Mouse (Mus musculus) kidney, embryonic 14.5 days (tissue): ENCODE results near the gene Mreg. TPM values are rescaled to one million over a fixed set of nuclear protein-coding genes. Genes with fewer than 3 reads are reported as not detected.
A peak's percentile ranks its signal among the peaks of the same experiment; 100 is the strongest.

Source experiments
- ATAC-seq: fragments of 200-750 bp; cut with Nextera tagmentation; 2 replicates; pipeline ENCODE4 v1.8.0; 2017; ENCODE audit warnings: moderate number of reproducible peaks, mild to moderate bottlenecking, moderate TSS enrichment, moderate library complexity; ENCODE audit not compliant: low FRiP score, low TSS enrichment
- H3K27ac ChIP-seq: fragments of 300-500 bp; sonication (generic); 2 replicates; pipeline ENCODE4 v1.5.1; 2014; ENCODE audit warnings: low read depth, mild to moderate bottlenecking, low read length, moderate library complexity, mixed read lengths
- H3K27me3 ChIP-seq: fragments of 300-500 bp; sonication (generic); 2 replicates; pipeline ENCODE4 v1.6.1; 2014; ENCODE audit warnings: mild to moderate bottlenecking, low read length; ENCODE audit not compliant: control insufficient read depth, insufficient read depth
- H3K36me3 ChIP-seq: fragments of 300-500 bp; sonication (generic); 2 replicates; pipeline ENCODE4 v1.6.1; 2014; ENCODE audit warnings: low read length, mixed read lengths; ENCODE audit not compliant: control insufficient read depth, insufficient read depth
- H3K4me1 ChIP-seq: fragments of 300-500 bp; sonication (generic); 2 replicates; pipeline ENCODE4 v1.6.1; 2014; ENCODE audit warnings: low read length, mixed read lengths; ENCODE audit not compliant: control insufficient read depth, insufficient read depth
- H3K4me2 ChIP-seq: fragments of 300-500 bp; sonication (generic); replicated peaks from 2 replicates; pipeline ENCODE4 v1.6.1; 2014; ENCODE audit warnings: low read depth, mild to moderate bottlenecking, low read length
- H3K4me3 ChIP-seq: fragments of 300-500 bp; sonication (generic); 2 replicates; pipeline ENCODE4 v1.5.1; 2014; ENCODE audit warnings: mild to moderate bottlenecking, low read length
- H3K9ac ChIP-seq: fragments of 300-500 bp; sonication (generic); 2 replicates; pipeline ENCODE4 v1.6.1; 2014; ENCODE audit warnings: low read depth, mild to moderate bottlenecking, low read length, moderate library complexity
- H3K9me3 ChIP-seq: fragments of 300-500 bp; sonication (generic); 2 replicates; pipeline ENCODE4 v1.6.1; 2016; ENCODE audit warnings: low read length; ENCODE audit not compliant: control insufficient read depth
- WGBS: fragments of 180-500 bp; shearing (Covaris S2); extraction: QIAGEN DNeasy Blood & Tissue Kit; methylation state at CpG from one replicate; pipeline ENCODE4 v1.1.7; 2014; 5-methylcytosine and 5-hydroxymethylcytosine counted together
- polyA plus RNA-seq: library from polyadenylated mRNA; unstranded; fragments of >200 nt; fragmentation: Nextera tagmentation; extraction: Ambion mirVana; gene quantifications from 2 replicates; pipeline ENCODE4 v1.2.1, GENCODE M21; 2014

The Mreg gene
- polyA plus RNA-seq, 1 experiment from 2014 or later, result 6.2 TPM

DNA sequence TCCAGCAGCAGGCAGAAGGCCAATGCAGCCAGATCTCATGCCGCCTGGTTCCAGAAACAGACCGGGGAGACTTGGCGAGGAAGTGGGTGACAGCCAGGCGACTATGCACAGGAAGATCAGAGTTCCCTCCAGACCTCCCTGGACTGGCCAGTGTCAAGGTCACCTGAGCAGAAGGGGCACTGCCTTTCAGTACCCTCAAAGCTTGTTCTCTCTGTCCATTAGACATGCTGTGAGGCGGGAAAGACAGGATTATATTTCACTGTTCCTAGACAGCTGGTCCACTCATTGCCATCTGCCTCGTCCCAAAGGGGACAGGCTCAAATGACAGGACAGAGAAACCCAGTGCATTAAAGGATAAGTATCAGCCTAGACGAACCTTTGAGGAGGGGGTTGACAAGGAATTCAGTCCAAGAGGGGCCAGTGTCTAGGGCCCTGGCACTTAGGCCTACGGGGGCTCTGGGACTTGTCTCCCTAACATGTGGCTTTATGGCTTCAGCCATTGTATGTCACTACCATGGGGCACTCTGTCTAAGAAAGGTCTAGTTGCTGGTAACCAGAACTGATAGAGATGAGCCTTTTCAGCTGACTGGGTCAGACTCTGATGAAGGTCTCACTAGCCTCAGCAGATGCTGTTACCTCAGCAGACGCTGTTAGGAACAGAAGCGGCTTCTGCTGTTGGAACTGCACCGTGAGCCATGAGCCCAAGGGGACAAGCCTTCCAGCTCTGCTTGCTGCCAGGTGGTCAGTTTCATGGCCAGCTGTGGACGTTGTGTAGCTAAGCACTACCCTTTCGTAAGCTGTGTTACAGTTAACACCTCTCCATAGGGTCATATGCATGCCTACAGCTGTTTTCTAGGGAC lies 40.9 kb downstream of the Mreg start:
- peak; percentile 73 for ATAC-seq
- Histone ChIP-seq H3K27me3 (no peaks in the 10 kb centered on the region), H3K9me3 (no peaks in the 10 kb centered on the region), H3K4me3 (no peak overlapping the region), H3K4me1 (0 out of 2 replicates have a peak, but pooled peaks cover 2% of the 10 kb centered on the region), H3K9ac (no peak overlapping the region), H3K4me2 (no peak overlapping the region), H3K27ac (no peak overlapping the region), H3K36me3 (no peaks in the 10 kb centered on the region)
- 47% methylated on average over 13 of the region's 13 CpGs for WGBS

DNA sequence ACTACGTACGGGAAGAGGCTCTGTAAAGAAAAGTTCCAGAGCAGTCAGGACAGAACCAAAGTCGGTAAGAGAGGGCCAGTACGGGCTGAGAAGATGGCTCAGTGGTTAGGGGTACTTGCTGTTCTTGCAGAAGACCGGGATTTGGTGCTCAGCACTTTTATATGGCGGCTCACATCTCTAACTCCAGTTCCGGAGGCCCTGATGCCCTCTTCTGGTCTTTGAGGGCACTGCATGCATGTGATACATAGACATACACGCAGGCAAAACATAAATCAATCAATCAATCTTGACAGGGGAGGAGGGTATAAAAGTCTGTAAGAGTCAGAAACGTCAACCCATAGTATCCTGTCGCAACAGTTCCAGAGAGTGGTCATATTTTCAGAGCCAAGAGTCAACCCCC lies 45.1 kb downstream of the Mreg start:
- H3K4me2 ChIP-seq, result no peak overlapping the region
- no peak for ATAC-seq
- H3K9me3 ChIP-seq, result no peaks in the 10 kb centered on the region
- no peak overlapping the region for H3K9ac ChIP-seq
- H3K4me1 ChIP-seq, result 0 out of 2 replicates have a peak, but pooled peaks cover 2% of the 10 kb centered on the region
- H3K27ac ChIP-seq, result no peak overlapping the region
- H3K27me3 ChIP-seq, result no peaks in the 10 kb centered on the region
- H3K36me3 ChIP-seq, result no peaks in the 10 kb centered on the region
- H3K4me3 ChIP-seq, result no peak overlapping the region
- 94% methylated on average over 10 of the region's 10 CpGs for WGBS

DNA sequence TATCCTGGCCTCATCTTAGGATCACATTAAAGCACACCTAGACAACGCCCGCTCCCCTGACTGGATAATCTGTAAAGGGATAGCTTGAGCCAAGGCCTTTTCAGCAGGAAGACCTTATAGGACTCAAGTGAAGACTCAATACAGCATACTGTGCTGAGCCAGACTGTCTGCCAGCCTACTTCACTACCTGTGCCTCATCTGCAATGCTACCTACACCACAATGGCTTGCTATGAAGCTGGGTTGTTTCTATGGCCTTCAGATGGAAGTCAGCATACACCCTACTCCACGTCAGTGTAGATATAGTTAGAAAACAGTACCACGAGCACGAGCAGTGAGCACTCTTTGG lies 45.7 kb downstream of the Mreg start:
- Histone ChIP-seq H3K36me3 (no peaks in the 10 kb centered on the region), H3K27me3 (no peaks in the 10 kb centered on the region), H3K4me3 (no peak overlapping the region), H3K4me2 (no peak overlapping the region), H3K4me1 (0 out of 2 replicates have a peak, but pooled peaks cover 2% of the 10 kb centered on the region), H3K9ac (no peak overlapping the region), H3K9me3 (no peaks in the 10 kb centered on the region), H3K27ac (no peak overlapping the region)
- no peak for ATAC-seq
- WGBS, result 97% methylated on average over 5 of the region's 5 CpGs

DNA sequence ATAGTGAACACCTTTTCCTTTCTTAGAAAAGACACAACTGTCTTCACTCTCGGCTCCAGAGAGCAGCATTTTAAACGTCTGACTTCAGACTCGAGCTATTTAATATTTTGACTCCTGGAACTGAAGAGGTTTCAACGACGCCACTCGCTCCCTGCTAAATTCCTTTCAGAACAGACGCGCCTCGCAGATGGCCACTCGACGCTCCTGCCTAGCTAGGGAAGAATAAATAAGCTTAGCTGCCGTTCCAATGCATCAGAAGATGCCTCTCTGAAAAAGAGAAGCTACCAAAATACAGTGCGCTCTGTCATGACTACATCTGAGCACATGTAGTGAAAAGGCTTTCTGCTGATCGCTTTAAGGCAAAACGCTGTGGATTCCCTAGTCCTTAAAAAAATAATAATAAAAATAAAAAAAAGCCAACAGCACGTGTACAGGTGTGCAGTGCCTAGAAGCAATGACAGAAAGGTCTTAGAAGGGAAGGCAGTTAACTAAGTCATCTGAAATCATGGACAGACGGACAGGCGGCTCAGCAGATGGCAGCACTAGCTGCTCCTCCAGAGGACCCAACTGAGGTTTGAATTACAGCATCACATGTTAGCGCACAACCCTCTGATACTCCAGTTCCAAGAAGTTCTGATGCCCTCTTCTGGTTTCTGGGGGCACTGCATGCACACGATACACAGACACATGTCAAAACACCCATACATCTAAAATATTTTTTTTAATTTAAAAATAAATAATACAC lies 46.2 kb downstream of the Mreg start:
- Histone ChIP-seq H3K9me3 (no peaks in the 10 kb centered on the region), H3K27ac (no peak overlapping the region), H3K27me3 (no peaks in the 10 kb centered on the region), H3K4me2 (no peak overlapping the region), H3K4me3 (no peak overlapping the region), H3K4me1 (0 out of 2 replicates have a peak, but pooled peaks cover 2% of the 10 kb centered on the region), H3K9ac (no peak overlapping the region), H3K36me3 (no peaks in the 10 kb centered on the region)
- ATAC-seq, result no peak
- 90% methylated on average over 20 of the region's 20 CpGs for WGBS

DNA sequence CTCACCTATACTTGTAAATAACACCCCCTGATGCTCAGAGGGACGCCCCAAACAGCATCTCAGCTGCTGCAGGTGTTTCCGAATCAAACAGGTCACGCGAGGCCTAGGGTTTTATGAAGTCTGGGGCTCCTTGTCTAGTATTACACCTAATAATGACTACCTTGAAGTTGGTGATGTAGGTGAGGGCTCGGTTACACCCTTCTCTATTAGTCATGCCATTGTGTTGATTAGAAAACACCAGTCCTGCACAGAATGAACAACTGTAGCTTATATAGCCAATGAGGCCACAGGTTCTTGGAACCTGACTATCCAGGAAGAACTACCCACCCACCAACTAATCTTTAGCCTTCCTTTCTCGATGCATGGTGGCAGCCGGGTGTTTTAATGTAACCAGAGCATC lies 51.8 kb downstream of the Mreg start:
- Histone ChIP-seq H3K36me3 (no peaks in the 10 kb centered on the region), H3K4me1 (no peaks in the 10 kb centered on the region), H3K9ac (no peak overlapping the region), H3K27ac (no peak overlapping the region), H3K27me3 (no peaks in the 10 kb centered on the region), H3K4me3 (no peak overlapping the region), H3K4me2 (no peak overlapping the region), H3K9me3 (no peaks in the 10 kb centered on the region)
- ATAC-seq, result no peak
- WGBS, result 90% methylated on average over 7 of the region's 7 CpGs

DNA sequence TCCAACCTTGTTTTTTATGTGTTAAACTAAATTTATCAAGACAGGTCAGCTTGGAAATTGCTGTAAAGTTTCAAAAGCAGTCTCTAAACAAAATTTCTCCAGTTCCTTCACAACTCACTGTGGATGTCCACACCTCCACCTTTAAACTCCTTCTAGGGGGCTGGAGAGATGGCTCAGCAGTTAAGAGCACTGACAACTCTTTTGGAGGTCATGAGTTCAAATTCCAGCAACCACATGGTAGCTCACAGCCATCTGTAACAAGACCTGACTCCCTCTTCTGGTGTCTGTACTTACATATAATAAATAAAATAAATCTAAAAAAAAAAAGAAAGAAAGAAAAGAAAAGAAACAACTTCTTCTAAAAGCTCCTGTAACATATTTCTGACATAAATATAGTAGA lies 67.1 kb downstream of the Mreg start:
- H3K27ac ChIP-seq, result no peak overlapping the region
- ATAC-seq, result no peak
- no peak overlapping the region for H3K4me2 ChIP-seq
- no peak overlapping the region for H3K4me3 ChIP-seq
- no peaks in the 10 kb centered on the region for H3K36me3 ChIP-seq
- H3K27me3 ChIP-seq, result no peaks in the 10 kb centered on the region
- no peaks in the 10 kb centered on the region for H3K4me1 ChIP-seq
- no peaks in the 10 kb centered on the region for H3K9me3 ChIP-seq
- H3K9ac ChIP-seq, result no peak overlapping the region

DNA sequence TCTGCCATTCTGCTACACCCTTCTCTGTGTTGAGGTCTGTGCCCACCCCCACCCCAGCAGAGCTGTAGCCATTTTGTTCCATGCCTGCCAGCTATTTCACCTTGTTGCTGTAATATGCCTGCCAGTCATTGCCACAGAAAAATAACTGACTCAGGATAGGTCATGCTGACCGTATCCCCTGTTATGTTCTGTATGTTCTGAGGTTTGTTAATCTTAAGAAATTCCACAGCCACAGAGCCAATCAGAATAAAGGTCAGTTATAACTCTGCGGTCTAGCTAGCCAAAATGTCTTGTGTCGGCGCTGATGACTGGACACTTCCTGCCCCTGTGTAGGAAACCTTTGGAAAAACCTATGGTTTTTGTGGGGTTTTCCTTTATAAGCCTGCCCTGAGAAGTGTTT lies 67.7 kb downstream of the Mreg start:
- no peak overlapping the region for H3K9ac ChIP-seq
- no peaks in the 10 kb centered on the region for H3K9me3 ChIP-seq
- H3K4me3 ChIP-seq, result no peak overlapping the region
- 89% methylated on average over 4 of the region's 4 CpGs for WGBS
- no peak overlapping the region for H3K4me2 ChIP-seq
- H3K36me3 ChIP-seq, result no peaks in the 10 kb centered on the region
- ATAC-seq, result no peak
- H3K4me1 ChIP-seq, result no peaks in the 10 kb centered on the region
- no peaks in the 10 kb centered on the region for H3K27me3 ChIP-seq
- no peak overlapping the region for H3K27ac ChIP-seq

DNA sequence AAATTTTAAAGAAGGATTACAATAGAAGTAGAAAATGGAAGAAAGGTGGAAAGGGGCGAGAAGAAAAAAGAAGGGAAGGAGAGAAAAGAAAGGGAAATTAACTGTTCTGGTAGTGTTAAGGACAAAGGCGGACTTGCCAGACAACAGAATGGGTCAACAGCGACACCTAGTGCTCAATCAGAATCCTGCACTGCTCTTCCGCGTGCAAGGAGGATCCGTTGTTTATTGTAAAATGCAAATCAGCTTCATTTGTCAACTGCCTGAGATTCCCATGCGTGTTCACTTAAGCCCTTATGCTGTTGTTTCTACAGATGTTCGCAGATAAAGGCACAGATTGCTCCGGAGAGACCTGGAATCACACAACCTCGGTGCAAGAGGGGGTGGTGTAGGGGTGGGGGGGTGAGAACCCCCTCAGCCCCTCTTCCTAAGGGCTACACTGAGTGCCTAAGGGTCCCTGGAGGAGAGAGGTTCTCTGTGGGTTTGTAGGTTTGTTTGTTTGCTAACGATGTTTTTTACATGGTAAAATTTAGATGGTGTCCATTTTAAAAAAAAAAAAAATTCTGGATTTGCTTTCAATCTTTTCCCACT lies 70.1 kb downstream of the Mreg start:
- 6% methylated on average over 11 of the region's 11 CpGs for WGBS
- H3K9ac ChIP-seq, result no peak overlapping the region

DNA sequence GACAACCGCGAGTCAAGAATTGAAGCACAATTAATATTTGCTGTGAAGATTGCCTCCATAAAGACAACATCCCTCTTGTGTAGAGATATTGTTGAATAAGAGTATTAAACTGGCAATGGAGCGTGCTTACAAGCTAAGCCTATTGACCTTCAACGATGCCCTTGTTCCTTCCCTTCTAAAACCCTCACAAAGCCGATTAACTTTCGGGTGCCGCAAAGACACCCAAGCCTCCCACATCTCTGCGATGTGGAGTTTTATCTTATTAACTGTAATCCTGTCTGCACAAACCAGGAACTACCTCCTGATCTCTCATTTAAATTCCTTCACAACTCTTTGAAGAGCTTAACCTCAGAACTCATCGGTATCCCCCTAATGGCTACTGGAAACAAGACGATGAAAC lies 76.0 kb downstream of the Mreg start:
- 94% methylated on average over 10 of the region's 10 CpGs for WGBS
- Histone ChIP-seq H3K36me3 (no peaks in the 10 kb centered on the region), H3K9me3 (no peaks in the 10 kb centered on the region; the same call in 1 of the 2 replicates), H3K4me1 (no peaks in the 10 kb centered on the region), H3K4me2 (no peak overlapping the region), H3K27me3 (no peaks in the 10 kb centered on the region), H3K4me3 (no peak overlapping the region), H3K27ac (no peak overlapping the region), H3K9ac (no peak overlapping the region)
- ATAC-seq, result no peak

More for the DNA sequence above, 70.1 kb downstream of the Mreg start:
- Histone ChIP-seq H3K4me1 (no peaks in the 10 kb centered on the region), H3K4me3 (peak overlapping the region; percentile 16; the same call in 1 of the 2 replicates), H3K27ac (no peak overlapping the region), H3K4me2 (peak overlapping the region; percentile 41), H3K27me3 (no peaks in the 10 kb centered on the region), H3K9me3 (no peaks in the 10 kb centered on the region), H3K36me3 (no peaks in the 10 kb centered on the region)
- peak; percentile 60; the same call in 1 of the 2 replicates for ATAC-seq
